Mouse (Mus musculus): ENCODE results near the gene Abhd16b.

- TF ChIP-seq CTCF (IDR thresholded peaks at IDR 0.05; ENCODE audit: low read depth) (peak; percentile 51), EP300 (IDR thresholded peaks at IDR 0.05; ENCODE audit: low read depth) (no peak)
Measured at GRCm38 (mm10) chr2:181453274-181453673, 39.7 kb upstream of the Abhd16b start.
